Mouse (Mus musculus) kidney, embryonic 15.5 days (tissue): ENCODE results near the gene Morf4l2. TPM values are rescaled to one million over a fixed set of nuclear protein-coding genes. Genes with fewer than 3 reads are reported as not detected.
A peak's percentile ranks its signal among the peaks of the same experiment; 100 is the strongest.
"Not testable (repeated sequence)": the region's sequence is repeated elsewhere in the genome, so short reads cannot be mapped to it uniquely, and the experiment has no call there.

Experiments
- ATAC-seq: fragments of 200-750 bp; cut with Nextera tagmentation; replicated peaks from 2 replicates; pipeline ENCODE4 v1.8.0; 2017; ENCODE audit warnings: moderate TSS enrichment; ENCODE audit not compliant: low FRiP score
- H3K27ac ChIP-seq: fragments of 300-500 bp; sonication (generic); 2 replicates; pipeline ENCODE4 v1.5.1; 2015; ENCODE audit warnings: mild to moderate bottlenecking, inconsistent platforms
- H3K27me3 ChIP-seq: fragments of 300-500 bp; sonication (generic); 2 replicates; pipeline ENCODE4 v1.6.1; 2015; ENCODE audit warnings: inconsistent platforms
- H3K36me3 ChIP-seq: fragments of 300-500 bp; sonication (generic); 2 replicates; pipeline ENCODE4 v1.6.1; 2015; ENCODE audit warnings: inconsistent platforms
- H3K4me1 ChIP-seq: fragments of 300-500 bp; sonication (generic); 2 replicates; pipeline ENCODE4 v1.6.1; 2015; ENCODE audit warnings: inconsistent platforms
- H3K4me2 ChIP-seq: fragments of 300-500 bp; sonication (generic); 2 replicates; pipeline ENCODE4 v1.6.1; 2015; ENCODE audit warnings: moderate library complexity, mild to moderate bottlenecking, inconsistent platforms
- H3K4me3 ChIP-seq: fragments of 300-500 bp; sonication (generic); replicated peaks from 2 replicates; pipeline ENCODE4 v1.5.1; 2015; ENCODE audit warnings: mild to moderate bottlenecking, inconsistent platforms
- H3K9ac ChIP-seq: fragments of 300-500 bp; sonication (generic); 2 replicates; pipeline ENCODE4 v1.6.1; 2015; ENCODE audit warnings: mild to moderate bottlenecking, inconsistent platforms
- H3K9me3 ChIP-seq: fragments of 300-500 bp; sonication (generic); replicated peaks from 2 replicates; pipeline ENCODE4 v1.6.1; 2016; ENCODE audit warnings: inconsistent platforms
- WGBS: fragments of 180-500 bp; shearing (Covaris S2); methylation state at CpG from one replicate; pipeline ENCODE4 v1.1.7; 2015; ENCODE audit warnings: mixed read lengths; 5-methylcytosine and 5-hydroxymethylcytosine counted together
- polyA plus RNA-seq: library from polyadenylated mRNA; unstranded; fragments of >200 nt; fragmentation: Nextera tagmentation; extraction: Ambion mirVana; gene quantifications from 2 replicates; pipeline ENCODE4 v1.2.1, GENCODE M21; 2015

Morf4l2 gene
- polyA plus RNA-seq, 1 experiment from 2014 or later: 557 TPM

DNA sequence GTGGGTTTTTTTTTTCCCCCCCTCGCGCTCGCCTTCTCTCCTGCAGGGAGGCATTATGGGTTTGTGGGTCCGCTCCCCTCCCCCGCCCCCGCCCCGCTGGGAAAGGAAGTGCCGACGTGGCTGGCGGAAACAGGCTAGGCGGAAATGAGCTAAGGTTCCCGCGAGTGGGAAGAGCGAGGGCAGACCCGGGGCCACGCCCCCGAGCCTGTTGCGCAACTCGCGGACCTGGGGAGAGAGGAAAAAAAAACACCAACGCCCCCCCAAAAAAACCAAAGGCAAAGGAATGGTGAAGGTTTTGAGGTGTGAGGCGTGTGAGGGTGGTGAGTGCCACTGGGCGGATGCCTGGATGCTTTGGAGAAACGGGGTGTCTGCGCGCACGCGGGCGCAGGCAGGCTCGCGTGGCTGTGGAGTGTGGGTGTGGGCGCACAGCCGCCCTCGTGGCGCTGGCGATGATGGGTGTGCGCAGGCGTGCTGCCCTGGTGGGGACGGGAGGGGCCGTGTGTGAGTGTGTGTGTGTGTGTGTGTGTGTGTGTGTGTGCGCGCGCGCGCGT is 1.8 kb downstream of the Morf4l2 start:
- peaks cover 7% of the 10 kb centered on the region; the same call in 1 of the 2 replicates for H3K4me1 ChIP-seq
- peak overlapping the region; percentile 59 for H3K4me3 ChIP-seq

DNA sequence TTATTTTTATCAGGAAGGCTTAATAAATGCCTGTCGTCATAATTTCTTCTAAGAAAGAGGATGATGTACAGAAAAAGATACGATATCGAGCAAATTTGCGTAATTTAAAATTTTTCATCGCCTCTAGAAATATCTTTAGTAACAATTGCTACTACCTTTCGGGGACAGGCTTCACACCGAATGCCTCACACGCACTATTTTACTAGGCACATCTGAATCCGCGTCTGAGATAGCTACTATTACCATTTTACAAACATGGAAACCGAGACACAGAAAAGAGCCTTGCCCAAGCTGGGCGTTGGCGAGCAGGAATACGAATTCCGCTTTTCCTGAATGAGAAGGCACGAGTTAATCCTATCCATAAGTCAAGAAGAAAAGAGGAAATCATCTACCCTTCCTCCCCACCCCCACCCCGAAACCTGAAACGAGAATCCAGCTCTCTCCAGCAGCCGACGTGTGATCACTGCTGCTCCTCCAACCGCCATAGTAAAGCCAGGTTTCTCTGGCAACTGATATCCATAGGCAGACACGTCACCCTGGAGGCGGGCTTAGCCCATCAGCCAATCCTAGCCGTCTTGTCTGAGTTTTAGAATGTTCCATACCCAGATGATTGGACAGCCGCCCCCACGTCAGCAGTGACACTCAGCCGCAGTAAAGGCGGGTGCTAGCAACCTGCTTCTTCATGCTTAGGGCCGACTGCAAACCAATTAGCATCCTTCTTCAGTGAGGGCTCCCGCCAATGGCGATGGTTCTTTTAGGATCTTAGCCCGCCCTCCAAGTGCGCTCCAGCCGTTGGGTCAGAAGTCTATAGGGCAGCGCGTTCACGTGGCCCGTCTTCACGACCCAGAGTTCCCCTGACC is 2.5 kb downstream of the Morf4l2 start:
- H3K9ac ChIP-seq: peak overlapping the region; percentile 55
- WGBS: 25% methylated on average over 39 of the region's 39 CpGs

More for the DNA sequence above, 1.8 kb downstream of the Morf4l2 start:
- Histone ChIP-seq H3K27me3 (no peaks in the 10 kb centered on the region; the same call in 1 of the 2 replicates), H3K9ac (peak overlapping the region; percentile 55), H3K27ac (peak overlapping the region; percentile 93), H3K9me3 (no peaks in the 10 kb centered on the region), H3K4me2 (peak overlapping the region; percentile 55), H3K36me3 (0 out of 2 replicates have a peak, but pooled peaks cover 8% of the 10 kb centered on the region)
- WGBS: 27% methylated on average over 45 of the region's 46 CpGs
- ATAC-seq: peak; percentile 72

DNA sequence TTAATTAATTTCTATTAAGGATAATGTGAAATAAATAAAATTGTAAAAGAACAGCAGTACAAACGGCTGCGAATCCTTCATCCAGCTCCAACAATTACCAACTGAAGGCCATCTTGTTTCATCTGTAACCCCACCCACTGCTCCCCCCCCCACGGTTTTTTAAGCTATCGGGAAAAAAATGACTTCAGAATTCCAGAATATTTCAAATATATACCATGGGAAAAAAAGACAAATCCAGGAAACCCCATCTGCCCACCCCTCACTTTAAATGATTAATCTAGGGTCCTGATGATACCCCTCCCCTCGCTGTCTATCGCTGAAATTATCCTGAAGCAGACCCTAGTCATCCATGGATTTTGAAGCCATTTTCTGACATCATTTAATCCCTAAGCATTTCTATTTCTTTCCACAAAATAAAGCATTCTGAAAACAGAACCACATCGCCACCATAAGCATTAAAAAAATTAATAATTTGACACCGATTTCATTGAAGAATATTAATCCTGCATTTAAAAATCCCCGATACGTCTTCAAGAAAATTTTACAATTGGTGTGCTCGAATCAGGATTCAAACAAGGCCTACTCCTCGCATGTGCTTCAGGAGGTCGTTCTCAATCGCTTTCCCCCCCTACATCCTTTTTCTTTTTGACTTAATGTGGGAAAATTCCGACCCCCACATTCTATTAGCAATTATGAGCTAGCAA is 3.3 kb downstream of the Morf4l2 start:
- H3K36me3 ChIP-seq: peaks cover 14% of the 10 kb centered on the region; the same call in 1 of the 2 replicates
- peaks cover 7% of the 10 kb centered on the region; the same call in 1 of the 2 replicates for H3K4me1 ChIP-seq
- H3K9me3 ChIP-seq: no peaks in the 10 kb centered on the region
- peak overlapping the region; percentile 90; the same call in 1 of the 2 replicates for H3K27ac ChIP-seq
- 23% methylated on average over 15 of the region's 15 CpGs for WGBS
- H3K4me3 ChIP-seq: peak overlapping the region; percentile 59
- no peak for ATAC-seq
- no peaks in the 10 kb centered on the region for H3K27me3 ChIP-seq
- peak overlapping the region; percentile 55 for H3K9ac ChIP-seq
- H3K4me2 ChIP-seq: peak overlapping the region; percentile 61

More for the DNA sequence above, 2.5 kb downstream of the Morf4l2 start:
- H3K9me3 ChIP-seq: no peaks in the 10 kb centered on the region
- peak overlapping the region; percentile 59 for H3K4me3 ChIP-seq
- peak; percentile 99 for ATAC-seq
- H3K27me3 ChIP-seq: no peaks in the 10 kb centered on the region; the same call in 1 of the 2 replicates
- peak overlapping the region; percentile 61; the same call in 1 of the 2 replicates for H3K4me2 ChIP-seq
- peaks cover 7% of the 10 kb centered on the region; the same call in 1 of the 2 replicates for H3K4me1 ChIP-seq
- peak overlapping the region; percentile 93 for H3K27ac ChIP-seq
- H3K36me3 ChIP-seq: peaks cover 10% of the 10 kb centered on the region; the same call in 1 of the 2 replicates

DNA sequence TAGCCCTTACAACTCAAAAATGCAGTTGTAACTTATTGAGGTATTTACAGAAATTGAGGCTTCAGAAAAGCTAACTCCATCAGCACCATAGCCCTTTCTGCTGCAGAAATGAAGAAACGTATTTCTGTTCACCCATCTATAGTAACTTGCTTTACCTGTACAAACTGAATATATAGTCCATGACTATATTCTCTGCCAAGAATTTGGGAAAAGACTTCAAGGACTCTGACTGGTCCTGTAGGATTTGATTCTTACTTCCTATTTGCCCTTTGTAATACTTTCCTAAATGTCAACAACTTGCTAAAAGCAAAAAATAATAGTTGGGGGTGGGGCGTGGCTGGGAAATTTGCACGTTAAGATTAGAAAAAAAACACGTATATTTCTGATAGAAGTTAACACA is 11.5 kb downstream of the Morf4l2 start:
- H3K36me3 ChIP-seq: peaks cover 29% of the 10 kb centered on the region
- H3K4me1 ChIP-seq: no peaks in the 10 kb centered on the region
- no peak overlapping the region for H3K4me2 ChIP-seq
- no peaks in the 10 kb centered on the region for H3K9me3 ChIP-seq
- ATAC-seq: no peak
- no peak overlapping the region for H3K4me3 ChIP-seq
- no peak overlapping the region for H3K9ac ChIP-seq
- H3K27ac ChIP-seq: no peak overlapping the region
- H3K27me3 ChIP-seq: no peaks in the 10 kb centered on the region
- 82% methylated on average over 4 of the region's 4 CpGs for WGBS

DNA sequence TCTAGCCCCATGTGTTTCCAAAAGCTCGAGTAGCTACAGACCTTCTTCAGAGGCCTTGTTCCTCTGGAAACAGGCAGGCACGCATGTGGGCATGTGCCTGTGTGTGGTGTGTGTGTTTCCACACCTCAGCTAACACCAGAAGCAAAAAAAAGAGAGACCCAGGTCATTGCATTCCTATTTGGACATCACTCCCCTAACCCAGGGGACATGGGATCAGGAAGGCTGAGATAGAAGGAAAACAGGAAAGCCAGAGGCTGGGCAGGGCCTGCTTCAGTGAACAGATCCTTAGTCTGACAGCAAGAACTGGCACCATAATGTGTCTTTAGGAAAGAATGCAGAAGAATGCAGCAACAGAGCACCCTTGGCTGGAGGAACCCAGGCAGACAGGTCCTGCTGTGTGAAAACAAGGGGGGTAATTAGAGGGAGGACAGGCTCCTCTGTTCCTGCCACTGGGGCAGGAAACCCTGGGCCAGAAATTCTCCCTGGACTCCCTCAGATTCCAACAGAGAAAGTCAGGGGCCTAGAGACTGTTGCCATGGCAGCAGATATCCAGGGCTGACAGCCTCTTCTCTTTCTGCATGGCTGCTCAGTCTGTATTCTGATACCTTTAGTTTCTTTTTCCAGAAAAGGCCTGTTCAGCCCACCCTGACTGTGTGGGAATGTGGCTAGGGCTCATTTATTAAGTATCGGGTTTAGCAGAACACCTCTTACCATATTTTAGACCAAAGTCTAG is 28.6 kb downstream of the Morf4l2 start:
- ATAC-seq: peak; percentile 95
- not testable (repeated sequence) for H3K9me3 ChIP-seq, H3K4me1 ChIP-seq, H3K4me2 ChIP-seq, H3K9ac ChIP-seq, H3K27ac ChIP-seq, H3K4me3 ChIP-seq, H3K36me3 ChIP-seq
- peaks cover 22% of the 10 kb centered on the region for H3K27me3 ChIP-seq
- 35% methylated on average over 3 of the region's 3 CpGs for WGBS

DNA sequence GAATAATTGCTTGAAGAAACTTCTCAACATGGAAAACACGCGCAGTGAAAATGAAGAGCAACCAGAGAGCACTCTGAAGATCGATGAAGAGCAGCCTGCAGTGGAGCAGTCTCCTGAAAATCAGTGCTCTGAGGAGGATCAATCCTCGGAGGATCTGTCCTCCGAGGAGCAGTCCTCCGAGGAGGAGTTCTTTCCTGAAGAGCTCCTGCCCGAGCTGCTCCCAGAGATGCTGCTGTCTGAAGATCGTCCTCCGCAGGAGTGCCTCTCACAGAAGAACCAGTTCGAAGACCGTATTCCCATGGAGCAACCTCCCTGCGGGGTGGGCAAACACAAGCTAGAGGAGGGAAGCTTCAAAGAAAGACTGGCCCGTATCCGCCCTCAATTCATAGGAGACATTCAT is 34.7 kb downstream of the Morf4l2 start:
- WGBS: 29% methylated on average over 14 of the region's 14 CpGs
- no peaks in the 10 kb centered on the region for H3K9me3 ChIP-seq
- peak; percentile 55 for ATAC-seq

DNA sequence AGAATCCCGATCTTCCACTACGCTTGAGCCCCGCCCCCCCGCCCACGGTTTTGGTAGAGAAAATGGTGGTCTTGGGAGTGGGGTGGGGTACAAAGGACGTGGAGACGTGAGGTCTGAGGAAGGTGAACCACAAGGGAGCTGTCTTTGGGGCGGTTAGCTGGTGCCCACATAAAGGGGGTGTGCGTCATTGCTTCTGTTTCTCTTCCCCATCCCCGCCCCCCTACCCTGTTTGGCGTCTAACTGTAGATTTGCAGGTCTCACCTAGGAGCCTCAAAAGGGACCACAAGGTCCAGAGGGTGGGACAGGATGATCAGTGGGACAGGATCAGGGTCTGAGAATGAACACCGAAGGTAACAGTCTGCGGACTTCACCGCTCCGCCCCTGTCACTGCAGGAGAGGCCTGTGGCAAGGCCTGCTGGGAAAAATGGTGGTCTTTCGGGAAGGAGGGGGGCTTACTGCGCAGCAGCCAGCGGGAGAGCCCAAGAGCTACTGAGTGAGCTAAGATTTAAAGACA is 35.3 kb downstream of the Morf4l2 start:
- H3K9me3 ChIP-seq: no peaks in the 10 kb centered on the region
- H3K27me3 ChIP-seq: peaks cover 15% of the 10 kb centered on the region
- ATAC-seq: peak; percentile 90
- H3K4me1 ChIP-seq: 0 out of 2 replicates have a peak, but pooled peaks cover 2% of the 10 kb centered on the region
- H3K9ac ChIP-seq: peak overlapping the region; percentile 56
- whole genome bisulfite sequencing: 11% methylated on average over 18 of the region's 18 CpGs
- H3K4me3 ChIP-seq: peak overlapping the region; percentile 54
- no peaks in the 10 kb centered on the region for H3K36me3 ChIP-seq
- peak overlapping the region; percentile 60 for H3K4me2 ChIP-seq
- H3K27ac ChIP-seq: peak overlapping the region; percentile 85

More for the DNA sequence above, 34.7 kb downstream of the Morf4l2 start:
- peak overlapping the region; percentile 56 for H3K9ac ChIP-seq
- peaks cover 15% of the 10 kb centered on the region for H3K27me3 ChIP-seq
- H3K27ac ChIP-seq: peak overlapping the region; percentile 85
- no peaks in the 10 kb centered on the region for H3K36me3 ChIP-seq
- peak overlapping the region; percentile 54 for H3K4me3 ChIP-seq
- peak overlapping the region; percentile 60 for H3K4me2 ChIP-seq
- 0 out of 2 replicates have a peak, but pooled peaks cover 2% of the 10 kb centered on the region for H3K4me1 ChIP-seq

DNA sequence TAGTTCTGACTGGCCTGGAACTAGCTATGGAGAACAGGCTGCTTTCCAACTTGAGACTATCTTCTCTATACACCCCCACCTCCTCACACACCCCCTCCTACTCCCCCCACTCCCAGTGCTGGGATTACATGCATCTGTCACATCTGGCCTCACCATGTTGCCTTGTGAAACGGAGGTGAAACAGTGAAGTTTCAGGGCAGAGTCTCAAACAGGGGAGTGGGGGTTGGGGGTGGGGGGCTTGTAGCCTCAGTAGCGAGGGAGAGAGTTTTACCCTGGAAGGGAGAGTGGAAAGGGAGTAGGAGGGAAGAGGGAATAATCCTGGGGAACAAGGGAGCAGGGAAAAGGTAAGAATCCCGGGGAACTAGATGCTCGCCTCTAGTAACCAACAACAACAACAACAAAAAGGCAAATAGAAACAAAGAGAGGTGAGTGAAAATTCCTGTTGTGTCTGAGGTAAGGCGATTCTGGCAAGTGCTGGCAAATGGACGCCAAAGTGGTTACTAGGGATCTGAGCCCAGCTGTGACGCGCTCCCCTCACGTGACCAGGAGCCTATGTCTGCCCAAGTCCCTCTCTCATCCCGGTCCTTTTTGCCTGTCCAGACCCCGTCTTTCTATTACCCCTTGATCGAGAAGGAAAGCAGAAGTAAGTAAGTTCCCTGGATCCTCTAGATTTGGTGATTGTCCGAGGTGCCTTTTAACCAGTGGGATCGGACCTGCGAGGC is 35.9 kb downstream of the Morf4l2 start, which contains the start of gene Tceal1:
Gene Tceal1 (plus strand): TSS at position 537 of the 722 bp plus-strand sequence.
- Histone ChIP-seq H3K9me3 (no peaks in the 10 kb centered on the region), H3K27ac (peak within 1 kb of the TSS; percentile 85), H3K27me3 (peaks cover 15% of the 10 kb centered on the region), H3K9ac (peak within 1 kb of the TSS; percentile 56), H3K4me3 (peak within 1 kb of the TSS; percentile 54), H3K4me2 (peak within 1 kb of the TSS; percentile 60), H3K4me1 (0 out of 2 replicates have a peak, but pooled peaks cover 2% of the 10 kb centered on the region), H3K36me3 (no peaks in the 10 kb centered on the region)
- 20% methylated on average over 15 of the region's 15 CpGs for WGBS
- peak; percentile 93 for ATAC-seq

DNA sequence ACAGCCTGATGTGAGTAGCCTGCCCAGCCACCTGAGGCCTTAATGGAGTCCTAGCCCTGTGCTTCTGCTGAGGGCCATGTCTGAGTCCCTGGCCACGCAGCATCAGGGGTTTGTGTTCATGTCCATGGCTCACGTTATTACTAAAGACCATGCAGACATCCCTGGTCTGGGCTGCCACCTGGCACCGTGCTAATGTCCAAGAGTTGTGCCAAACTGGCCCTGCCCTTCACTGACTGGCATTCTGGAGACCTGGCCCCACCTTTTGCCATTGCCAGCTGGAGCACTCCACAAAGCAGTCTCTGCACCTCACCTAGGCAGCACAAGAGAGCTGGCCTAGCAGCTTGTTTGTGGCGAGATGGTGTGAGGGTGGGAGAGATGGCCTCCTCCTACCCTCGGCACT is 50.3 kb downstream of the Morf4l2 start:
- Histone ChIP-seq H3K9me3 (no peaks in the 10 kb centered on the region), H3K4me3 (no peak overlapping the region), H3K27me3 (no peaks in the 10 kb centered on the region), H3K9ac (no peak overlapping the region), H3K36me3 (no peaks in the 10 kb centered on the region), H3K4me1 (no peaks in the 10 kb centered on the region), H3K4me2 (no peak overlapping the region), H3K27ac (no peak overlapping the region)
- WGBS: 84% methylated on average over 5 of the region's 5 CpGs
- ATAC-seq: no peak

DNA sequence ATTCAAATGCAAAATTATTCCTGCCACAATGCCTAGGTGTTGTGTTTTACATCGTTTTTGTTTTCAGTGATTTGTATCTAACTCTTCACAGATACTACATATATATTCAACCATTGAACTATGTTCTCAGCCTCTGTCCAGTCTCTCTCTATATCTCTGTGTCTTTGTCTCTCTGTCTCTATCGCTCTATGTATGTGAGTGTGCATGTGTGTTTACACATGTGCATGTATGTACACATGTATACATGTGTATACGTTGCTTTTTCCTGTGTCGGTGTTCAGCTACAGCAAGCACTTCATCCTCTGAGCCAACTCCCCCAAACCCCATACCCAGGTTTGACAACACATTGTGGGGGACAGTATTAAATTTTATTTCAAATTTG is 51.2 kb downstream of the Morf4l2 start:
- H3K4me2 ChIP-seq: no peak overlapping the region
- H3K27ac ChIP-seq: no peak overlapping the region
- no peaks in the 10 kb centered on the region for H3K4me1 ChIP-seq
- 82% methylated on average over 4 of the region's 4 CpGs for WGBS
- H3K4me3 ChIP-seq: no peak overlapping the region
- ATAC-seq: no peak
- H3K27me3 ChIP-seq: no peaks in the 10 kb centered on the region
- no peak overlapping the region for H3K9ac ChIP-seq
- no peaks in the 10 kb centered on the region for H3K36me3 ChIP-seq
- no peaks in the 10 kb centered on the region for H3K9me3 ChIP-seq
